Mouse (Mus musculus): ENCODE measurements around the gene Atrnl1. TPM values are rescaled to one million over a fixed set of nuclear protein-coding genes. Genes with fewer than 3 reads are reported as not detected.
A peak's percentile ranks its signal among the peaks of the same experiment; 100 is the strongest.

The Atrnl1 gene
- polyA plus RNA-seq, 1 experiment from 2014 or later, result 27.9 TPM

- in situ Hi-C loops (cut with MboI; ENCODE audit: low pct_unique_long_range_greater_than_20kb), result loop anchor here (10.0 to 25.0 kb wide), 2 partner anchors 488 to 581 kb away; no protein-coding TSS in a partner anchor
- CTCF ChIA-PET, result interaction anchor here (0.7 to 1.6 kb wide), 7 partner anchors 160 to 245 kb away, joined by 3 to 6 read pairs (median 3); no protein-coding TSS in a partner anchor
Observed at GRCm38 (mm10) chr19:57642980-57643379, 32.1 kb downstream of the Atrnl1 start.

GRCm38 (mm10) chr19:57648202-57648943, 37.5 kb downstream of the Atrnl1 start:
- ATAC-seq, result no peak
- CTCF ChIA-PET, result no interaction called here
- H3K27me3 ChIP-seq, result no peaks in the 10 kb centered on the region
- POLR2A ChIA-PET, result no interaction called here
- TF ChIP-seq CTCF (IDR thresholded peaks at IDR 0.05), result no peak
- no peak for DNase-seq (ENCODE audit: low read depth, low spot score)
- in situ Hi-C loops (cut with MboI; ENCODE audit: low pct_unique_long_range_greater_than_20kb), result loop anchor here (5.0 to 25.0 kb wide), 4 partner anchors 166 to 586 kb away; no protein-coding TSS in a partner anchor

More at GRCm38 (mm10) chr19:57642980-57643379, 32.1 kb downstream of the Atrnl1 start:
- TF ChIP-seq CTCF (IDR thresholded peaks at IDR 0.05), result peak; percentile 57
- POLR2A ChIA-PET, result interaction anchor here (0.7 kb wide), 1 partner anchor 1797 kb away, joined by 3 read pairs; no protein-coding TSS in a partner anchor
- ATAC-seq (no peak), DNase-seq (ENCODE audit: low read depth, low spot score) (peak; percentile 17)
- H3K27me3 ChIP-seq, result no peaks in the 10 kb centered on the region

- in situ Hi-C loops (cut with MboI; ENCODE audit: low pct_unique_long_range_greater_than_20kb), result loop anchor here (5.0 to 25.0 kb wide), 4 partner anchors 167 to 587 kb away; no protein-coding TSS in a partner anchor
- DNase-seq (ENCODE audit: low read depth, low spot score) (no peak), ATAC-seq (no peak)
- ChIA-PET CTCF (no interaction called here), POLR2A (no interaction called here)
- no peaks in the 10 kb centered on the region for H3K27me3 ChIP-seq
- TF ChIP-seq CTCF (IDR thresholded peaks at IDR 0.05), result no peak
Observed at GRCm38 (mm10) chr19:57648944-57649271, 38.1 kb downstream of the Atrnl1 start.

- in situ Hi-C loops (cut with MboI; ENCODE audit: low pct_unique_long_range_greater_than_20kb), result loop anchor here (10.0 kb wide), 3 partner anchors 810 to 970 kb away; no protein-coding TSS in a partner anchor
- DNase-seq (ENCODE audit: low read depth, low spot score), result no peak
Observed at GRCm38 (mm10) chr19:57655083-57655482, 44.2 kb downstream of the Atrnl1 start.

GRCm38 (mm10) chr19:57655491-57655890, 44.7 kb downstream of the Atrnl1 start:
- ChIA-PET POLR2A (interaction anchor here (0.6 kb wide), 1 partner anchor 403 kb away, joined by 6 read pairs; no protein-coding TSS in a partner anchor), CTCF (interaction anchor here (1.6 kb wide), 1 partner anchor 200 kb away, joined by 3 read pairs; no protein-coding TSS in a partner anchor)
- no peak for ATAC-seq

More at GRCm38 (mm10) chr19:57655083-57655482, 44.2 kb downstream of the Atrnl1 start:
- ATAC-seq, result no peak
- CTCF ChIA-PET, result interaction anchor here (1.6 kb wide), 1 partner anchor 200 kb away, joined by 3 read pairs; no protein-coding TSS in a partner anchor
- POLR2A ChIA-PET, result no interaction called here
- no peaks in the 10 kb centered on the region for H3K27me3 ChIP-seq
- peak; percentile 67 for TF ChIP-seq CTCF (IDR thresholded peaks at IDR 0.05)

GRCm38 (mm10) chr19:57657426-57658087, 46.7 kb downstream of the Atrnl1 start:
- ATAC-seq, result no peak
- TF ChIP-seq CTCF (IDR thresholded peaks at IDR 0.05), result no peak
- ChIA-PET POLR2A (interaction anchor here (0.6 kb wide), 1 partner anchor 261 kb away, joined by 3 read pairs; no protein-coding TSS in a partner anchor), CTCF (no interaction called here)
- H3K27me3 ChIP-seq, result no peaks in the 10 kb centered on the region
- in situ Hi-C loops (cut with MboI; ENCODE audit: low pct_unique_long_range_greater_than_20kb), result loop anchor here (10.0 kb wide), 3 partner anchors 807 to 967 kb away; no protein-coding TSS in a partner anchor
- no peak for DNase-seq (ENCODE audit: low read depth, low spot score)

More at GRCm38 (mm10) chr19:57655491-57655890, 44.7 kb downstream of the Atrnl1 start:
- no peaks in the 10 kb centered on the region for H3K27me3 ChIP-seq
- no peak for DNase-seq (ENCODE audit: low read depth, low spot score)
- no peak for TF ChIP-seq CTCF (IDR thresholded peaks at IDR 0.05)
- in situ Hi-C loops (cut with MboI; ENCODE audit: low pct_unique_long_range_greater_than_20kb), result loop anchor here (10.0 kb wide), 3 partner anchors 809 to 969 kb away; no protein-coding TSS in a partner anchor

- POLR2A ChIA-PET, result no interaction called here
- in situ Hi-C loops (cut with MboI; ENCODE audit: low pct_unique_long_range_greater_than_20kb), result loop anchor here (10.0 kb wide), 3 partner anchors 806 to 966 kb away; no protein-coding TSS in a partner anchor
- TF ChIP-seq CTCF (IDR thresholded peaks at IDR 0.05), result no peak
- H3K27me3 ChIP-seq, result no peaks in the 10 kb centered on the region
- CTCF ChIA-PET, result no interaction called here
- DNase-seq (ENCODE audit: low read depth, low spot score) (no peak), ATAC-seq (no peak)
Observed at GRCm38 (mm10) chr19:57658111-57659091, 47.6 kb downstream of the Atrnl1 start.

GRCm38 (mm10) chr19:57667011-57667410, 56.2 kb downstream of the Atrnl1 start:
- CTCF ChIA-PET, result no interaction called here
- in situ Hi-C loops (cut with MboI; ENCODE audit: low pct_unique_long_range_greater_than_20kb), result no loop called here
- POLR2A ChIA-PET, result no interaction called here
- no peak for ATAC-seq
- no peak for DNase-seq (ENCODE audit: low read depth, low spot score)
- TF ChIP-seq CTCF (IDR thresholded peaks at IDR 0.05), result no peak
- H3K27me3 ChIP-seq, result no peaks in the 10 kb centered on the region

- ChIA-PET CTCF (no interaction called here), POLR2A (no interaction called here)
- in situ Hi-C loops (cut with MboI; ENCODE audit: low pct_unique_long_range_greater_than_20kb), result no loop called here
- no peaks in the 10 kb centered on the region for H3K27me3 ChIP-seq
- DNase-seq (ENCODE audit: low read depth, low spot score) (no peak), ATAC-seq (no peak)
- TF ChIP-seq CTCF (IDR thresholded peaks at IDR 0.05), result no peak
Observed at GRCm38 (mm10) chr19:57667946-57668345, 57.1 kb downstream of the Atrnl1 start.

Data from Patski (cell line).